Mouse (Mus musculus) bone marrow, adult 2 months (tissue): Measurements from ENCODE around the gene Fam43a.
A peak's percentile ranks its signal among the peaks of the same experiment; 100 is the strongest.

Experiments
- CTCF ChIP-seq: fragments of 200-500 bp; IDR thresholded peaks from 2 replicates; pipeline ENCODE4 v1.5.1; 2011; ENCODE audit warnings: low read length, control low read depth; ENCODE audit not compliant: control insufficient read depth, insufficient read depth
- POLR2A ChIP-seq: fragments of 200-500 bp; IDR thresholded peaks from 2 replicates; pipeline ENCODE4 v1.6.1; 2011; ENCODE audit warnings: low read depth, mild to moderate bottlenecking, control low read depth, low read length, borderline replicate concordance; ENCODE audit not compliant: control insufficient read depth

GRCm38 (mm10) chr16:30599491-30600268 is at the start of gene Fam43a:
- TF ChIP-seq CTCF, result peak; percentile 42; the same call in 1 of the 2 replicates
- TF ChIP-seq POLR2A, result peak; percentile 99
